Mouse (Mus musculus) CH12.LX (cell line): ENCODE data around the gene B4galt3.

Source experiments
- CTCF ChIP-seq, 2 experiments: IDR thresholded peaks in 1 of 2; conservative IDR thresholded peaks in 1 of 2; 2 replicates each; pipeline ENCODE4 v1.5.1; 2011 to 2012; ENCODE audit warnings: low read depth in 2 of 2, low read length in 2 of 2, improper control_type of control experiment in 1 of 2, inconsistent platforms in 1 of 2, mild to moderate bottlenecking in 1 of 2, moderate library complexity in 1 of 2
- ETS1 ChIP-seq: conservative IDR thresholded peaks from 2 replicates; pipeline ENCODE4 v1.6.1; 2012; ENCODE audit warnings: low read depth, mild to moderate bottlenecking, inconsistent platforms, low read length, improper control_type of control experiment, moderate library complexity
- POLR2A ChIP-seq: IDR thresholded peaks from 2 replicates; pipeline ENCODE4 v1.6.1; 2011; ENCODE audit warnings: low read depth, mild to moderate bottlenecking, improper control_type of control experiment, low read length
- RCOR1 ChIP-seq: conservative IDR thresholded peaks from 2 replicates; pipeline ENCODE4 v1.6.1; 2012; ENCODE audit warnings: low read depth, mild to moderate bottlenecking, inconsistent platforms, low read length, improper control_type of control experiment
- TBP ChIP-seq: conservative IDR thresholded peaks from 2 replicates; pipeline ENCODE4 v1.6.1; 2011; ENCODE audit warnings: low read depth, low read length, improper control_type of control experiment
- TCF12 ChIP-seq: IDR thresholded peaks from 2 replicates; pipeline ENCODE4 v1.6.1; 2014; ENCODE audit warnings: low read depth, mild to moderate bottlenecking, inconsistent platforms, low read length, improper control_type of control experiment
- ZKSCAN1 ChIP-seq: IDR thresholded peaks from 2 replicates; pipeline ENCODE4 v1.6.1; 2012; ENCODE audit warnings: low read depth, inconsistent platforms, low read length, improper control_type of control experiment, borderline replicate concordance

GRCm38 (mm10) chr1:171234126-171234525 lies 36.0 kb upstream of the B4galt3 start, which contains the start of gene Fcer1g:
- no peak for TF ChIP-seq CTCF (conservative IDR thresholded peaks at IDR 0.05 in 1 of 2, IDR thresholded peaks at IDR 0.05 in 1 of 2; ENCODE audit: low read depth in 2 of 2, low read length in 2 of 2)
- no peak for TF ChIP-seq TCF12
- no peak for TF ChIP-seq ETS1
- TF ChIP-seq POLR2A, result no peak
- TF ChIP-seq RCOR1, result no peak
- TF ChIP-seq TBP, result no peak
- no peak for TF ChIP-seq ZKSCAN1
